Mouse (Mus musculus): Measurements from ENCODE around the gene Atrnl1.

DNA sequence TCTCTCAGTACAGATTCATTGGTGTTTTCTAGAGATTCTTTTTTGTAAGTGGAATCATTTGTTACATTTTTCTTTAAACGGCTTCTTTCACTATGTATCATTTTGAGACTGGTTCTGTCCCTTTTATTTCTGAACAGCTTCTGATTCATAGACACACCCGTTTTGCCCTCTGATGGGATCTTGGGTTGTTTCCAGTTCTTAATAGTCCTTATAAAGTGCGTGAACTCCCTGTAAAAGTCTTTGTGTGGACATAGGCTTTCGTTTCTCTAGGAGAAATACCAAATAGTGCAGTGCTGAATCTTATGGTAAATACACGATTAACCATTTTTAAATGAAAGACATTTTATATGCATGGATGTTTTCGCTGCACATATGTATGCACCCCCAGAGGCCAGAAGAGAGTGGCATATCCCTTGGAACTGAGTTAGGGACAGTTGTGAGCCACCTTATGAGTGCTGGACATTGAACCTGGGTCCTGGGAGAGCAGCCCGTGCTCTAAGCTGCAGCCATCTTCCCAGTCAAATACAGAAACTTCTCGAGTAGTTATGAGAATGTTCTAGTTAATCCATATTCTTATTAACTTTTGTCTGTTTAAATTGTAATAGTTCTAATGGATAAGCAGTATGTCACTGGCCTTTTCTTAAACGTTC lies 5.3 kb downstream of the Atrnl1 start:
- TF ChIP-seq POLR2A (IDR thresholded peaks at IDR 0.05; ENCODE audit: low read depth, low read length), result no peak
- TF ChIP-seq CTCF (IDR thresholded peaks at IDR 0.05; ENCODE audit: extremely low read depth, insufficient read depth, insufficient read length, insufficient replicate concordance), result no peak
